ENCODE assay signal across 10 mouse cellular contexts in the genomic region with DNA sequence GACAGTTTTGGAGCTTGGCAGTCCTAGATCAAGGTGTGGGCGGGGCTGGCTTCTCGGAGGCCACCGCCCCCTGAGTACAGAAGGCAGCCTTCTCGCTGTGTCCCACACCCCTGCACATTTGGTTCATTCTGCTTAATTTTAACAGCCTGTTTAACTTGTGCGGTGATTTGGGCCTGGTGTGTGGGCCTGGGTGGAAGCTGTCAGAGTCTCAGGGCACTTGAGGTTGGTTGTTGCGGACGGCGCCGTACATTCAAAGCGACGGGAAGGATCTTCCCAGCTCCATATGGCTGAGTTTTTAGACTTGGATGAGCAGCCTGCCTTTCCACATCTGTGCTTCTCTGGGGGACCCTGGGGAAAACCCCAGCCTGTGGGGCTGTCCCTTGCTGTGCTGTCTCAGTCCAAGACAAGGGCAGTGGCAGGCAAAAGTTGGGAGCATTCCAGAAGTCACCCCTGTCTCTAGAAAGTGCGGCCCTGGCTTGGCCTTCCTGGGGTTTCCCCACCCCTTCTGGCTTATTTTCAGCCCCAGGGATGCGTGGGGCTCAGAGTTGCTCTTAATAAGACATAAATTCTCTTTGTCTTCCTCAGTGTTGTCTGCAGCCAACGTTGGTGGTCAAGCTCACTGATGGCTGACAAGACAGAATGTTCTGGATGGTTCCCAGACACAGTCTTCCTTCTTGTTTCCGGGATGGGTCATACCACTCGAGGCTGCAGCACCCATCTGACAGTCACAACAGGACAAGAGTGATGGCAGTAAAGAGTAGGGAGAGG. TPM values are rescaled to one million over a fixed set of nuclear protein-coding genes. Genes with fewer than 3 reads are reported as not detected.
DNase-seq lines count a peak whose midpoint lies in the region; ATAC-seq and TF ChIP-seq lines count a peak whose summit lies in the region.
"Had no signal": no experiment of that assay in that cellular context is flagged by ENCODE, and none has a peak within 500 bp of the region (broad histone marks: within the 10 kb centered on the region; RNA-seq: fewer than 3 reads in every experiment).

No protein-coding gene starts in this region.

- no peak overlapping the region for H3K4me3 ChIP-seq in kidney, embryonic 15.5 days (replicated peaks)
- H3K4me3 ChIP-seq in liver, embryonic 14.5 days (ENCODE audit: insufficient read depth in 1 of 2, low read depth in 2 of 2, low read length in 2 of 2), result no peak overlapping the region
- no peak overlapping the region for H3K4me3 ChIP-seq in midbrain, embryonic 16.5 days (ENCODE audit: low read depth, low read length)
- H3K4me3 ChIP-seq: neural tube, embryonic 12.5 days had no signal

- no peak for TF ChIP-seq EP300 in liver, embryonic 14.5 days (IDR thresholded peaks at IDR 0.05; ENCODE audit: low read depth)

- H3K4me1 ChIP-seq in kidney, embryonic 15.5 days, result peaks cover 52% of the 10 kb centered on the region
- peaks cover 62 to 71% of the 10 kb centered on the region in 2 experiments for H3K4me1 ChIP-seq in liver, embryonic 14.5 days (replicated peaks; ENCODE audit: control insufficient read depth in 2 of 2, insufficient read depth in 2 of 2, low read length in 1 of 2)
- peaks cover 6% of the 10 kb centered on the region; the same call in 1 of the 2 replicates for H3K4me1 ChIP-seq in midbrain, embryonic 16.5 days (ENCODE audit: control insufficient read depth, insufficient read depth, low read length)
- H3K4me1 ChIP-seq: neural tube, embryonic 12.5 days had no signal

- ATAC-seq in CD4-positive, CD25-positive, alpha-beta regulatory T cell, adult 4 months, result no peak
- ATAC-seq in kidney, embryonic 15.5 days (replicated peaks; ENCODE audit: low FRiP score), result peak; percentile 52; the same call in 1 of the 2 replicates
- no peak for ATAC-seq in liver, embryonic 14.5 days (ENCODE audit: insufficient read depth)
- no peak for ATAC-seq in midbrain, embryonic 16.5 days
- ATAC-seq: forebrain, postnatal 0 days had no signal

- DNase-seq in CD4-positive, CD25-positive, alpha-beta regulatory T cell, adult 2 months (ENCODE audit: low read depth, low spot score), result peak; percentile 31
- peak; percentile 74 for DNase-seq in layer of hippocampus, adult 11-12 months (ENCODE audit: low spot score)
- no peak for DNase-seq in layer of hippocampus, postnatal 25 days (ENCODE audit: extremely low spot score in 1 of 2, low spot score in 1 of 2)
- DNase-seq in liver, embryonic 14.5 days (ENCODE audit: low read depth in 3 of 3, low spot score in 3 of 3), result no peak
- DNase-seq in embryo, embryonic 11 days, result no peak
- DNase-seq: forebrain, postnatal 0 days had no signal

- no peak for TF ChIP-seq CTCF in liver, embryonic 14.5 days (IDR thresholded peaks at IDR 0.05; ENCODE audit: low read depth)

- H3K4me2 ChIP-seq in kidney, embryonic 15.5 days, result no peak overlapping the region
- H3K4me2 ChIP-seq in liver, embryonic 14.5 days (ENCODE audit: low read depth), result peak overlapping the region; percentile 23
- no peak overlapping the region for H3K4me2 ChIP-seq in midbrain, embryonic 16.5 days (ENCODE audit: low read length)
- H3K4me2 ChIP-seq: neural tube, embryonic 12.5 days had no signal

- H3K9ac ChIP-seq in kidney, embryonic 15.5 days, result no peak overlapping the region
- no peak overlapping the region for H3K9ac ChIP-seq in liver, embryonic 14.5 days (replicated peaks)
- H3K9ac ChIP-seq in midbrain, embryonic 16.5 days (ENCODE audit: low read depth, low read length), result no peak overlapping the region
- H3K9ac ChIP-seq: forebrain, postnatal 0 days; neural tube, embryonic 12.5 days had no signal

- H3K36me3 ChIP-seq in kidney, embryonic 15.5 days, result no peaks in the 10 kb centered on the region
- H3K36me3 ChIP-seq in liver, embryonic 14.5 days (replicated peaks; ENCODE audit: control insufficient read depth, insufficient read depth, low read depth), result peaks cover 37% of the 10 kb centered on the region
- H3K36me3 ChIP-seq in midbrain, embryonic 16.5 days (ENCODE audit: control insufficient read depth, insufficient read depth, low read length), result no peaks in the 10 kb centered on the region
- H3K36me3 ChIP-seq: neural tube, embryonic 12.5 days had no signal

- H3K27me3 ChIP-seq in kidney, embryonic 15.5 days, result no peaks in the 10 kb centered on the region
- H3K27me3 ChIP-seq in liver, embryonic 14.5 days (ENCODE audit: control insufficient read depth, insufficient read depth, low read length), result no peaks in the 10 kb centered on the region
- no peaks in the 10 kb centered on the region for H3K27me3 ChIP-seq in midbrain, embryonic 16.5 days (ENCODE audit: control insufficient read depth, insufficient read depth, low read depth, low read length)
- H3K27me3 ChIP-seq: neural tube, embryonic 12.5 days had no signal

- peak overlapping the region; percentile 48 for H3K27ac ChIP-seq in kidney, embryonic 15.5 days
- no peak overlapping the region for H3K27ac ChIP-seq in liver, embryonic 14.5 days
- no peak overlapping the region for H3K27ac ChIP-seq in midbrain, embryonic 16.5 days (ENCODE audit: low read length)
- H3K27ac ChIP-seq: neural tube, embryonic 12.5 days had no signal

- WGBS in kidney, embryonic 15.5 days, result 45% methylated on average over 16 of the region's 16 CpGs
- 73% methylated on average over 16 of the region's 16 CpGs for WGBS in liver, embryonic 14.5 days (ENCODE audit: insufficient replicate concordance)
- 78% methylated on average over 16 of the region's 16 CpGs for WGBS in midbrain, embryonic 16.5 days

- no peaks in the 10 kb centered on the region for H3K9me3 ChIP-seq in kidney, embryonic 15.5 days (replicated peaks)
- no peaks in the 10 kb centered on the region for H3K9me3 ChIP-seq in liver, embryonic 14.5 days (ENCODE audit: control insufficient read depth, low read length)
- no peaks in the 10 kb centered on the region for H3K9me3 ChIP-seq in midbrain, embryonic 16.5 days (replicated peaks; ENCODE audit: control insufficient read depth, low read length, poor library complexity, severe bottlenecking)
- H3K9me3 ChIP-seq: neural tube, embryonic 12.5 days had no signal

RNA-seq across cellular contexts. Expression of a gene that starts 12.7 kb away (rescaled TPM):
- polyA plus RNA-seq in CD4-positive, CD25-positive, alpha-beta regulatory T cell, adult 4 months (2017; shearing (Covaris generic)), result under 1 TPM in 1 of 2 experiments, not detected in 1; 0.27 TPM
- 100 to 1,000 TPM; 190 to 192 TPM for total RNA-seq in layer of hippocampus, postnatal 25 days (2021)
- polyA plus RNA-seq in kidney, embryonic 15.5 days (2015; fragmentation: Nextera tagmentation; extraction: Ambion mirVana), result 38.6 and 39.0 TPM in 2 replicates
- polyA plus RNA-seq in liver, embryonic 14.5 days (2012; rRNA removed), result 14.8 and 17.0 TPM in 2 replicates
- polyA plus RNA-seq in liver, embryonic 14.5 days (2014; fragmentation: Nextera tagmentation; extraction: Ambion mirVana), result 65.5 and 68.0 TPM in 2 replicates
- polyA plus RNA-seq in midbrain, embryonic 16.5 days (2015; fragmentation: Nextera tagmentation; extraction: Ambion mirVana), result 31.8 and 55.0 TPM in 2 replicates

Comparison
In these comparisons a context has a peak if more than half of its experiments do, and no peak if none do; other contexts are left out.
1. DNase-seq: peak in CD4-positive, CD25-positive, alpha-beta regulatory T cell, adult 2 months (single experiment) and layer of hippocampus, adult 11-12 months (single experiment); none in layer of hippocampus, postnatal 25 days (0 of 2), liver, embryonic 14.5 days (0 of 3) and embryo, embryonic 11 days (single experiment).
2. RNA of a gene that starts 12.7 kb away (polyA plus RNA-seq): 14.8 to 68.0 TPM in liver, embryonic 14.5 days, 31.8 to 55.0 TPM in midbrain, embryonic 16.5 days and 38.6 to 39.0 TPM in kidney, embryonic 15.5 days; 0.27 TPM in CD4-positive, CD25-positive, alpha-beta regulatory T cell, adult 4 months; every median in the first group is over 10 times any median in the second.